Mouse (Mus musculus): Measurements from ENCODE around the gene Cep295nl. TPM values are rescaled to one million over a fixed set of nuclear protein-coding genes. Genes with fewer than 3 reads are reported as not detected.
"Not testable (repeated sequence)": the region's sequence is repeated elsewhere in the genome, so short reads cannot be mapped to it uniquely, and the experiment has no call there.

Gene Cep295nl
- total RNA-seq, 2 experiments from 2014 or later, result 1.0 to 1.6 TPM

GRCm38 (mm10) chr11:118322647-118323046, 19.7 kb downstream of the Cep295nl start:
- DNase-seq (ENCODE audit: low spot score in 2 of 2), result no peak

GRCm38 (mm10) chr11:118321971-118322370, 20.3 kb downstream of the Cep295nl start:
- DNase-seq (ENCODE audit: low spot score in 2 of 2), result no peak

GRCm38 (mm10) chr11:118321500-118321899, 20.8 kb downstream of the Cep295nl start:
- DNase-seq (ENCODE audit: low spot score in 2 of 2), result no peak

GRCm38 (mm10) chr11:118318678-118319077, 23.6 kb downstream of the Cep295nl start:
- no peak for DNase-seq (ENCODE audit: low spot score in 2 of 2)

GRCm38 (mm10) chr11:118317129-118317528, 25.2 kb downstream of the Cep295nl start:
- peak; percentile 43 to 76 for DNase-seq (ENCODE audit: low spot score in 2 of 2)

- DNase-seq (ENCODE audit: low spot score in 2 of 2), result no peak
Measured at GRCm38 (mm10) chr11:118316231-118316806, 26.0 kb downstream of the Cep295nl start.

- DNase-seq (ENCODE audit: low spot score in 2 of 2), result no peak
Measured at GRCm38 (mm10) chr11:118312132-118312723, 30.1 kb downstream of the Cep295nl start.

- DNase-seq (ENCODE audit: low spot score in 2 of 2), result not testable (repeated sequence)
Measured at GRCm38 (mm10) chr11:118307962-118308361, 34.3 kb downstream of the Cep295nl start.

- DNase-seq (ENCODE audit: low spot score in 2 of 2), result not testable (repeated sequence)
Measured at GRCm38 (mm10) chr11:118303959-118304358, 38.3 kb downstream of the Cep295nl start.

- DNase-seq (ENCODE audit: low spot score in 2 of 2), result no peak
Measured at GRCm38 (mm10) chr11:118298810-118299209, 43.5 kb downstream of the Cep295nl start.

- DNase-seq (ENCODE audit: low spot score in 2 of 2), result no peak
Measured at GRCm38 (mm10) chr11:118297967-118298366, 44.3 kb downstream of the Cep295nl start.

- no peak for DNase-seq (ENCODE audit: low spot score in 2 of 2)
Measured at GRCm38 (mm10) chr11:118295026-118295425, 47.3 kb downstream of the Cep295nl start.

GRCm38 (mm10) chr11:118292671-118293070, 49.6 kb downstream of the Cep295nl start:
- DNase-seq (ENCODE audit: low spot score in 2 of 2), result no peak

GRCm38 (mm10) chr11:118289999-118290889, 52.1 kb downstream of the Cep295nl start, which contains the start of gene Usp36:
TSS of gene Usp36 (minus strand) at chr11:118290244.
- DNase-seq (ENCODE audit: low spot score in 2 of 2), result peak; percentile 100

GRCm38 (mm10) chr11:118289562-118289961, 52.7 kb downstream of the Cep295nl start:
- peak in 1 of 2 experiments; percentile 15 for DNase-seq (ENCODE audit: low spot score in 2 of 2)

GRCm38 (mm10) chr11:118289037-118289511, 53.2 kb downstream of the Cep295nl start:
- DNase-seq (ENCODE audit: low spot score in 2 of 2), result no peak

- DNase-seq (ENCODE audit: low spot score in 2 of 2), result no peak
Measured at GRCm38 (mm10) chr11:118287573-118287972, 54.7 kb downstream of the Cep295nl start.

- no peak for DNase-seq (ENCODE audit: low spot score in 2 of 2)
Measured at GRCm38 (mm10) chr11:118286434-118286833, 55.9 kb downstream of the Cep295nl start.

GRCm38 (mm10) chr11:118285791-118286190, 56.5 kb downstream of the Cep295nl start:
- DNase-seq (ENCODE audit: low spot score in 2 of 2), result no peak
